40 mouse cellular contexts compared by ENCODE assay signal in genomic region chr4:141465512-141466288, GRCm38 (mm10). TPM values are rescaled to one million over a fixed set of nuclear protein-coding genes. Genes with fewer than 3 reads are reported as not detected.
DNase-seq lines count a peak whose midpoint lies in the region; ATAC-seq and TF ChIP-seq lines count a peak whose summit lies in the region.
"Had no signal": no experiment of that assay in that cellular context is flagged by ENCODE, and none has a peak within 500 bp of the region (broad histone marks: within the 10 kb centered on the region; RNA-seq: fewer than 3 reads in every experiment).

No protein-coding gene starts in this region.

- 82% methylated on average over 34 of the region's 34 CpGs for WGBS in hindbrain, postnatal 0 days
- 90% methylated on average over 34 of the region's 34 CpGs for WGBS in hindbrain, embryonic 12.5 days

- TF ChIP-seq CTCF in hindbrain, postnatal 0 days (IDR thresholded peaks at IDR 0.05; ENCODE audit: low read depth), result no peak
- no peak for TF ChIP-seq CTCF in G1E (IDR thresholded peaks at IDR 0.05; ENCODE audit: low read depth, low read length)

- no peaks in the 10 kb centered on the region for H3K27me3 ChIP-seq in hindbrain, postnatal 0 days (ENCODE audit: insufficient read depth, low read length)
- H3K27me3 ChIP-seq in hindbrain, embryonic 12.5 days, result no peaks in the 10 kb centered on the region
- no peaks in the 10 kb centered on the region for H3K27me3 ChIP-seq in megakaryocyte, embryonic 14.5 days (replicated peaks)
- no peaks in the 10 kb centered on the region for H3K27me3 ChIP-seq in G1E (ENCODE audit: insufficient read depth, low read length)
- H3K27me3 ChIP-seq: heart, embryonic 13.5 days; hindbrain, embryonic 15.5 days; limb, embryonic 12.5 days; neural tube, embryonic 13.5 days; stomach, embryonic 15.5 days had no signal

- H3K27ac ChIP-seq in hindbrain, postnatal 0 days, result no peak overlapping the region
- H3K27ac ChIP-seq in hindbrain, embryonic 12.5 days, result no peak overlapping the region
- H3K27ac ChIP-seq: gastrocnemius, adult 2 months; heart, adult 2 months; heart, embryonic 13.5 days; hindbrain, embryonic 15.5 days; kidney, postnatal 0 days; limb, embryonic 12.5 days; neural tube, embryonic 13.5 days; stomach, embryonic 15.5 days had no signal

- no peak overlapping the region for H3K4me2 ChIP-seq in hindbrain, postnatal 0 days (ENCODE audit: low read depth, low read length)
- no peak overlapping the region for H3K4me2 ChIP-seq in hindbrain, embryonic 12.5 days (replicated peaks)
- H3K4me2 ChIP-seq: heart, embryonic 13.5 days; hindbrain, embryonic 15.5 days; limb, embryonic 12.5 days; neural tube, embryonic 13.5 days; stomach, embryonic 15.5 days had no signal

- no peaks in the 10 kb centered on the region for H3K9me3 ChIP-seq in hindbrain, postnatal 0 days (ENCODE audit: low read length)
- H3K9me3 ChIP-seq in hindbrain, embryonic 12.5 days (replicated peaks), result no peaks in the 10 kb centered on the region
- no peaks in the 10 kb centered on the region for H3K9me3 ChIP-seq in megakaryocyte, embryonic 14.5 days
- peaks cover 12% of the 10 kb centered on the region for H3K9me3 ChIP-seq in G1E (replicated peaks)
- H3K9me3 ChIP-seq: heart, embryonic 13.5 days; hindbrain, embryonic 15.5 days; limb, embryonic 12.5 days; neural tube, embryonic 13.5 days; stomach, embryonic 15.5 days had no signal

- peak; percentile 30; the same call in 1 of the 2 replicates for ATAC-seq in hindbrain, postnatal 0 days
- no peak for ATAC-seq in hindbrain, embryonic 12.5 days (ENCODE audit: low FRiP score)
- no peak for ATAC-seq in megakaryocyte, adult 5-6 weeks (ENCODE audit: poor library complexity, severe bottlenecking)
- no peak for ATAC-seq in G1E (ENCODE audit: extremely low read depth, insufficient number of reproducible peaks, low FRiP score, poor library complexity, severe bottlenecking)
- ATAC-seq in CD4-positive, CD25-positive, alpha-beta regulatory T cell, adult 4 months, result no peak
- ATAC-seq: forebrain, embryonic 16.5 days had no signal

- H3K36me3 ChIP-seq in hindbrain, postnatal 0 days (ENCODE audit: insufficient read depth, low read length), result peaks cover 68% of the 10 kb centered on the region
- peaks cover 90% of the 10 kb centered on the region for H3K36me3 ChIP-seq in hindbrain, embryonic 12.5 days
- peaks cover 98% of the 10 kb centered on the region for H3K36me3 ChIP-seq in megakaryocyte, embryonic 14.5 days (replicated peaks; ENCODE audit: low read length)
- H3K36me3 ChIP-seq in G1E (replicated peaks), result peaks cover 99% of the 10 kb centered on the region

- no peak overlapping the region for H3K9ac ChIP-seq in hindbrain, postnatal 0 days (replicated peaks; ENCODE audit: low read length)
- H3K9ac ChIP-seq in hindbrain, embryonic 12.5 days, result no peak overlapping the region
- H3K9ac ChIP-seq: heart, embryonic 13.5 days; hindbrain, embryonic 15.5 days; limb, embryonic 12.5 days; neural tube, embryonic 13.5 days; stomach, embryonic 15.5 days had no signal

- H3K4me1 ChIP-seq in hindbrain, postnatal 0 days (ENCODE audit: insufficient read depth, low read length), result no peaks in the 10 kb centered on the region
- peaks cover 7% of the 10 kb centered on the region for H3K4me1 ChIP-seq in hindbrain, embryonic 12.5 days
- peaks cover 21% of the 10 kb centered on the region for H3K4me1 ChIP-seq in megakaryocyte, embryonic 14.5 days
- H3K4me1 ChIP-seq in G1E (ENCODE audit: insufficient read depth, low read depth, low read length), result peaks cover 4% of the 10 kb centered on the region; the same call in 1 of the 2 replicates
- H3K4me1 ChIP-seq: heart, embryonic 13.5 days; limb, embryonic 12.5 days had no signal

- H3K4me3 ChIP-seq in hindbrain, postnatal 0 days (ENCODE audit: low read length), result no peak overlapping the region
- H3K4me3 ChIP-seq in hindbrain, embryonic 12.5 days, result no peak overlapping the region
- H3K4me3 ChIP-seq in megakaryocyte, embryonic 14.5 days (replicated peaks), result peak overlapping the region; percentile 0
- peak overlapping the region; percentile 27; the same call in 1 of the 2 replicates for H3K4me3 ChIP-seq in G1E (ENCODE audit: low read depth, low read length)
- H3K4me3 ChIP-seq: erythroblast, embryonic 14.5 days; gastrocnemius, adult 2 months; heart, adult 2 months; heart, embryonic 13.5 days; hindbrain, embryonic 15.5 days; limb, embryonic 12.5 days; neural tube, embryonic 13.5 days; stomach, embryonic 15.5 days had no signal

- peak; percentile 45 for DNase-seq in adrenal gland, postnatal 14 days
- no peak for DNase-seq in adrenal gland, adult 8-10 months
- no peak for DNase-seq in hindbrain, postnatal 0 days (ENCODE audit: low spot score)
- no peak for DNase-seq in G1E (ENCODE audit: low spot score)
- DNase-seq: cerebellum, adult 9-10 months; gastrocnemius, adult 2 months; gastrocnemius, postnatal 36 days; heart, adult 2 months; heart, postnatal 10 days; kidney, adult 8-10 months; kidney, postnatal 4 days; lung, postnatal 36 days; right cerebral cortex, postnatal 14 days; thymus, postnatal 14 days had no signal

RNA-seq across cellular contexts. Expression of gene Zbtb17, which starts 21.2 kb away (rescaled TPM):
- 17.0 and 19.4 TPM in 2 replicates for total RNA-seq in adrenal gland, postnatal 14 days (2021)
- 10 to 100 TPM; 14.8 to 25.6 (median 19.5) TPM for total RNA-seq in adrenal gland, adult 8-10 months (2022)
- total RNA-seq in hindbrain, postnatal 0 days (2014; rRNA removed), result 34.8 and 36.2 TPM in 2 replicates
- polyA plus RNA-seq in hindbrain, postnatal 0 days (2015; fragmentation: Nextera tagmentation; extraction: Ambion mirVana), result 28.2 and 28.8 TPM in 2 replicates
- 50.7 and 56.6 TPM in 2 replicates for polyA plus RNA-seq in hindbrain, embryonic 12.5 days (2016; fragmentation: Nextera tagmentation; extraction: Ambion mirVana)
- 32.4 and 41.2 TPM in 2 replicates for polyA plus RNA-seq in megakaryocyte, embryonic 14.5 days (2012; ENCODE audit: insufficient read depth, low replicate concordance)
- 12.7 TPM in 2 replicates for total RNA-seq in megakaryocyte, adult 5-6 weeks (2015)
- 12.5 and 19.4 TPM in 2 replicates for total RNA-seq in megakaryocyte, adult 5-6 weeks (2017)
- total RNA-seq in G1E (2014; fragmentation: Nextera tagmentation), result 10.9 and 11.8 TPM in 2 replicates
- total RNA-seq in G1E (2017), result 15.9 and 22.8 TPM in 2 replicates
- polyA plus RNA-seq in G1E (2012), result 51.4 and 61.1 TPM in 2 replicates
- polyA plus RNA-seq in CD4-positive, CD25-positive, alpha-beta regulatory T cell, adult 4 months (2017; shearing (Covaris generic)), result 10 to 100 TPM; 14.2 to 21.5 TPM

RNA-seq across cellular contexts. Expression of gene Srarp, which starts 29.8 kb away (rescaled TPM):
- total RNA-seq in adrenal gland, postnatal 14 days (2021), result not detected in 2 replicates
- total RNA-seq in adrenal gland, adult 8-10 months (2022), result under 1 TPM in 1 of 4 experiments, not detected in 3; 0.68 TPM
- total RNA-seq in hindbrain, postnatal 0 days (2014; rRNA removed), result 5.8 and 9.9 TPM in 2 replicates
- 0.33 and 0.54 TPM in 2 replicates for polyA plus RNA-seq in hindbrain, postnatal 0 days (2015; fragmentation: Nextera tagmentation; extraction: Ambion mirVana)
- not detected in 2 replicates for polyA plus RNA-seq in hindbrain, embryonic 12.5 days (2016; fragmentation: Nextera tagmentation; extraction: Ambion mirVana)
- not detected in 2 replicates for polyA plus RNA-seq in megakaryocyte, embryonic 14.5 days (2012; ENCODE audit: insufficient read depth, low replicate concordance)
- not detected in 2 replicates for total RNA-seq in megakaryocyte, adult 5-6 weeks (2015)
- total RNA-seq in megakaryocyte, adult 5-6 weeks (2017), result not detected in 2 replicates
- total RNA-seq in G1E (2014; fragmentation: Nextera tagmentation) (not detected in 2 replicates), G1E (2017) (not detected in 2 replicates)
- polyA plus RNA-seq in G1E (2012), result not detected in 2 replicates
- not detected for polyA plus RNA-seq in CD4-positive, CD25-positive, alpha-beta regulatory T cell, adult 4 months (2017; shearing (Covaris generic))
- total RNA-seq: adrenal gland, postnatal 36 days; heart, postnatal 10 days; hematopoietic stem cell, adult 5-6 weeks; liver, adult 2 months; MEL had no signal
- polyA plus RNA-seq: C2C12; embryonic facial prominence, embryonic 14.5 days; erythroblast, embryonic 14.5 days; forebrain, embryonic 11.5 days; forebrain, embryonic 16.5 days; heart, embryonic 13.5 days; intestine, embryonic 14.5 days; limb, embryonic 12.5 days; liver, adult 2 months; liver, embryonic 16.5 days; lung, embryonic 16.5 days; neural tube, embryonic 13.5 days; small intestine, adult 2 months; stomach, embryonic 15.5 days had no signal

RNA-seq across cellular contexts. Expression of gene Hspb7, which starts 45.1 kb away (rescaled TPM):
- 0.19 and 1.5 TPM in 2 replicates for total RNA-seq in adrenal gland, postnatal 14 days (2021)
- under 1 TPM; 0.38 to 0.97 (median 0.57) TPM for total RNA-seq in adrenal gland, adult 8-10 months (2022)
- total RNA-seq in hindbrain, postnatal 0 days (2014; rRNA removed), result 0.32 TPM in 1 of 2 replicates, not detected in the other
- polyA plus RNA-seq in hindbrain, postnatal 0 days (2015; fragmentation: Nextera tagmentation; extraction: Ambion mirVana), result 0.06 and 0.08 TPM in 2 replicates
- polyA plus RNA-seq in hindbrain, embryonic 12.5 days (2016; fragmentation: Nextera tagmentation; extraction: Ambion mirVana), result 0.10 TPM in 1 of 2 replicates, not detected in the other
- not detected in 2 replicates for polyA plus RNA-seq in megakaryocyte, embryonic 14.5 days (2012; ENCODE audit: insufficient read depth, low replicate concordance)
- not detected in 2 replicates for total RNA-seq in megakaryocyte, adult 5-6 weeks (2015)
- total RNA-seq in megakaryocyte, adult 5-6 weeks (2017), result not detected in 2 replicates
- total RNA-seq in G1E (2014; fragmentation: Nextera tagmentation), result not detected in 2 replicates
- total RNA-seq in G1E (2017), result not detected in 2 replicates
- not detected in 2 replicates for polyA plus RNA-seq in G1E (2012)
- not detected for polyA plus RNA-seq in CD4-positive, CD25-positive, alpha-beta regulatory T cell, adult 4 months (2017; shearing (Covaris generic))
- total RNA-seq: MEL had no signal
- polyA plus RNA-seq: erythroblast, embryonic 14.5 days; forebrain, embryonic 11.5 days; forebrain, embryonic 16.5 days; hindbrain, embryonic 15.5 days; limb, embryonic 12.5 days; neural tube, embryonic 13.5 days had no signal

RNA-seq across cellular contexts. Expression of gene Clcnkb, which starts 49.9 kb away (rescaled TPM):
- not detected in 2 replicates for total RNA-seq in adrenal gland, postnatal 14 days (2021)
- not detected for total RNA-seq in adrenal gland, adult 8-10 months (2022)
- total RNA-seq in hindbrain, postnatal 0 days (2014; rRNA removed), result 5.0 TPM in 1 of 2 replicates, not detected in the other
- 0.19 and 0.38 TPM in 2 replicates for polyA plus RNA-seq in hindbrain, postnatal 0 days (2015; fragmentation: Nextera tagmentation; extraction: Ambion mirVana)
- not detected in 2 replicates for polyA plus RNA-seq in hindbrain, embryonic 12.5 days (2016; fragmentation: Nextera tagmentation; extraction: Ambion mirVana)
- not detected in 2 replicates for polyA plus RNA-seq in megakaryocyte, embryonic 14.5 days (2012; ENCODE audit: insufficient read depth, low replicate concordance)
- not detected in 2 replicates for total RNA-seq in megakaryocyte, adult 5-6 weeks (2015)
- total RNA-seq in megakaryocyte, adult 5-6 weeks (2017), result not detected in 2 replicates
- total RNA-seq in G1E (2014; fragmentation: Nextera tagmentation) (not detected in 2 replicates), G1E (2017) (0.05 TPM in 1 of 2 replicates, not detected in the other)
- polyA plus RNA-seq in G1E (2012), result not detected in 2 replicates
- polyA plus RNA-seq in CD4-positive, CD25-positive, alpha-beta regulatory T cell, adult 4 months (2017; shearing (Covaris generic)), result not detected
- total RNA-seq: adrenal gland, postnatal 36 days; hematopoietic stem cell, adult 5-6 weeks; layer of hippocampus, adult 8-10 months; left cerebral cortex, postnatal 10 days; liver, adult 2 months; MEL had no signal
- polyA plus RNA-seq: C2C12; cortical plate, adult 2 months; embryonic facial prominence, embryonic 14.5 days; erythroblast, embryonic 14.5 days; forebrain, embryonic 11.5 days; forebrain, embryonic 16.5 days; hindbrain, embryonic 15.5 days; limb, embryonic 12.5 days; liver, adult 2 months; liver, embryonic 16.5 days; neural tube, embryonic 13.5 days; small intestine, adult 2 months; stomach, embryonic 15.5 days had no signal

Comparison
In these comparisons a context has a peak if more than half of its experiments do, and no peak if none do; other contexts are left out.
1. H3K4me3 ChIP-seq: peak in megakaryocyte, embryonic 14.5 days (single experiment) and G1E (single experiment); none in hindbrain, postnatal 0 days (single experiment) and hindbrain, embryonic 12.5 days (single experiment).